Mouse (Mus musculus) limb, embryonic 10.5 days (tissue): ENCODE data around the gene Rpsa. TPM values are rescaled to one million over a fixed set of nuclear protein-coding genes. Genes with fewer than 3 reads are reported as not detected.

ENCODE experiments used
- DNase-seq: peaks from one replicate; pipeline ENCODE4 v3.0.0-alpha.2; 2017; ENCODE audit warnings: low spot score
- H3K27ac ChIP-seq: fragments of 300-500 bp; sonication (generic); 2 replicates; pipeline ENCODE4 v1.5.1; 2016; ENCODE audit warnings: mild to moderate bottlenecking
- H3K27me3 ChIP-seq: fragments of 300-500 bp; sonication (generic); 2 replicates; pipeline ENCODE4 v1.6.1; 2016; ENCODE audit warnings: low read depth, mild to moderate bottlenecking; ENCODE audit not compliant: poor library complexity, severe bottlenecking
- H3K36me3 ChIP-seq: fragments of 300-500 bp; sonication (generic); 2 replicates; pipeline ENCODE4 v1.6.1; 2016; ENCODE audit warnings: mild to moderate bottlenecking, moderate library complexity
- H3K4me1 ChIP-seq: fragments of 300-500 bp; sonication (generic); 2 replicates; pipeline ENCODE4 v1.6.1; 2016
- H3K4me3 ChIP-seq: fragments of 300-500 bp; sonication (generic); 2 replicates; pipeline ENCODE4 v1.5.1; 2016; ENCODE audit warnings: mild to moderate bottlenecking, moderate library complexity
- H3K9me3 ChIP-seq: fragments of 300-500 bp; sonication (generic); replicated peaks from 2 replicates; pipeline ENCODE4 v1.6.1; 2016; ENCODE audit warnings: mild to moderate bottlenecking
- WGBS: fragments of 180-500 bp; shearing (Covaris S2); methylation state at CpG from one replicate; pipeline ENCODE4 v1.1.7; 2016; 5-methylcytosine and 5-hydroxymethylcytosine counted together
- polyA plus RNA-seq: library from polyadenylated mRNA; unstranded; fragments of >200 nt; fragmentation: Nextera tagmentation; extraction: Ambion mirVana; gene quantifications from 2 replicates; pipeline ENCODE4 v1.2.1, GENCODE M21; 2016

Rpsa gene
- polyA plus RNA-seq, 1 experiment from 2014 or later, result 1,497 TPM

GRCm38 (mm10) chr9:120116184-120116624 lies 11.3 kb upstream of the Rpsa start:
- DNase-seq, result no peak
- H3K27ac ChIP-seq, result no peak overlapping the region
- H3K4me1 ChIP-seq, result peaks cover 1% of the 10 kb centered on the region

GRCm38 (mm10) chr9:120118212-120118611 lies 9.3 kb upstream of the Rpsa start:
- H3K4me1 ChIP-seq, result no peaks in the 10 kb centered on the region
- H3K27me3 ChIP-seq, result no peaks in the 10 kb centered on the region
- peaks cover 56% of the 10 kb centered on the region for H3K36me3 ChIP-seq
- H3K27ac ChIP-seq, result no peak overlapping the region
- no peak for DNase-seq
- no peak overlapping the region for H3K4me3 ChIP-seq
- WGBS, result 90% methylated on average over 4 of the region's 4 CpGs
- H3K9me3 ChIP-seq, result no peaks in the 10 kb centered on the region

More at GRCm38 (mm10) chr9:120116184-120116624, 11.3 kb upstream of the Rpsa start:
- Histone ChIP-seq H3K4me3 (no peak overlapping the region), H3K36me3 (peaks cover 41% of the 10 kb centered on the region), H3K9me3 (no peaks in the 10 kb centered on the region), H3K27me3 (no peaks in the 10 kb centered on the region)
- WGBS, result 88% methylated on average over 8 of the region's 8 CpGs

GRCm38 (mm10) chr9:120120503-120120902 lies 7.0 kb upstream of the Rpsa start:
- H3K4me1 ChIP-seq, result no peaks in the 10 kb centered on the region
- no peak overlapping the region for H3K27ac ChIP-seq
- H3K4me3 ChIP-seq, result no peak overlapping the region
- H3K27me3 ChIP-seq, result no peaks in the 10 kb centered on the region
- 91% methylated on average over 7 of the region's 7 CpGs for WGBS
- no peaks in the 10 kb centered on the region for H3K9me3 ChIP-seq
- H3K36me3 ChIP-seq, result peaks cover 70% of the 10 kb centered on the region
- DNase-seq, result no peak

DNA sequence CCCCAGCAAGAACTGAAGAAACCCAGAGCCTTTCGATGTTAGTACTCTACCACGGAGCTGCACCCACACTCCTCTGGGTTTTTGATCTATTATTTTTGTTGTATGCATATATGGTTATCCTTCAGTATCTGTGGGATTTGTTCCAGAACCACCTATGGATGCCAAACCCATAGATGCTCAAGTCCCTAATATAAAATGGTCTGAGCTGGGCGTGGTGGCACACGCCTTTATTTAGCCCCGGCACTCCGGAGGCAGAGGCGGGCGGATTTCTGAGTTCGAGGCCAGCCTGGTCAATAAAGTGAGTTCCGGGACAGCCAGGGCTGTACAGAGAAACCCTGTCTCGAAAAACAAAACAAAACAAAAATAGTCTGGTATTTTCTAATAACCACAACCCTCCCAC lies 621 bp upstream of the Rpsa start:
- no peak for DNase-seq
- peak overlapping the region; percentile 99 for H3K27ac ChIP-seq
- WGBS, result 66% methylated on average over 11 of the region's 11 CpGs

GRCm38 (mm10) chr9:120129276-120129675 lies 1.8 kb downstream of the Rpsa start:
- DNase-seq, result no peak
- H3K9me3 ChIP-seq, result no peaks in the 10 kb centered on the region
- H3K27me3 ChIP-seq, result no peaks in the 10 kb centered on the region
- peak overlapping the region; percentile 90 for H3K4me3 ChIP-seq
- H3K4me1 ChIP-seq, result peaks cover 10% of the 10 kb centered on the region
- peaks cover 51% of the 10 kb centered on the region for H3K36me3 ChIP-seq
- H3K27ac ChIP-seq, result peak overlapping the region; percentile 99
- WGBS, result 73% methylated on average over 10 of the region's 10 CpGs

More for the DNA sequence above, 621 bp upstream of the Rpsa start:
- Histone ChIP-seq H3K4me1 (peaks cover 10% of the 10 kb centered on the region), H3K9me3 (no peaks in the 10 kb centered on the region), H3K27me3 (no peaks in the 10 kb centered on the region), H3K36me3 (peaks cover 57% of the 10 kb centered on the region), H3K4me3 (peak overlapping the region; percentile 90)

GRCm38 (mm10) chr9:120131784-120132288 lies 4.3 kb downstream of the Rpsa start:
- Histone ChIP-seq H3K36me3 (peaks cover 48% of the 10 kb centered on the region), H3K4me1 (peaks cover 10% of the 10 kb centered on the region), H3K4me3 (no peak overlapping the region), H3K27ac (no peak overlapping the region), H3K27me3 (no peaks in the 10 kb centered on the region), H3K9me3 (no peaks in the 10 kb centered on the region)
- 86% methylated on average over 3 of the region's 3 CpGs for WGBS
- no peak for DNase-seq

GRCm38 (mm10) chr9:120132980-120133754 lies 5.7 kb downstream of the Rpsa start:
- H3K4me1 ChIP-seq, result peaks cover 10% of the 10 kb centered on the region
- no peak overlapping the region for H3K27ac ChIP-seq
- H3K36me3 ChIP-seq, result peaks cover 48% of the 10 kb centered on the region
- no peak overlapping the region for H3K4me3 ChIP-seq
- DNase-seq, result peak; percentile 43
- 37% methylated on average over 8 of the region's 8 CpGs for WGBS
- no peaks in the 10 kb centered on the region for H3K27me3 ChIP-seq
- no peaks in the 10 kb centered on the region for H3K9me3 ChIP-seq

GRCm38 (mm10) chr9:120133755-120134475 lies 6.4 kb downstream of the Rpsa start:
- H3K27ac ChIP-seq, result no peak overlapping the region
- H3K9me3 ChIP-seq, result no peaks in the 10 kb centered on the region
- H3K27me3 ChIP-seq, result no peaks in the 10 kb centered on the region
- H3K36me3 ChIP-seq, result peaks cover 44% of the 10 kb centered on the region
- DNase-seq, result peak; percentile 34
- H3K4me1 ChIP-seq, result peaks cover 5% of the 10 kb centered on the region
- WGBS, result 60% methylated on average over 6 of the region's 6 CpGs
- no peak overlapping the region for H3K4me3 ChIP-seq

GRCm38 (mm10) chr9:120134529-120135160 lies 7.2 kb downstream of the Rpsa start:
- WGBS, result 86% methylated on average over 13 of the region's 13 CpGs
- Histone ChIP-seq H3K4me3 (no peak overlapping the region), H3K36me3 (peaks cover 36% of the 10 kb centered on the region), H3K4me1 (no peaks in the 10 kb centered on the region), H3K9me3 (no peaks in the 10 kb centered on the region), H3K27me3 (no peaks in the 10 kb centered on the region), H3K27ac (no peak overlapping the region)
- DNase-seq, result no peak

GRCm38 (mm10) chr9:120135454-120135853 lies 8.0 kb downstream of the Rpsa start:
- 90% methylated on average over 11 of the region's 11 CpGs for WGBS
- Histone ChIP-seq H3K4me1 (no peaks in the 10 kb centered on the region), H3K27me3 (no peaks in the 10 kb centered on the region), H3K4me3 (no peak overlapping the region), H3K9me3 (no peaks in the 10 kb centered on the region), H3K27ac (no peak overlapping the region), H3K36me3 (peaks cover 28% of the 10 kb centered on the region)
- DNase-seq, result no peak

DNA sequence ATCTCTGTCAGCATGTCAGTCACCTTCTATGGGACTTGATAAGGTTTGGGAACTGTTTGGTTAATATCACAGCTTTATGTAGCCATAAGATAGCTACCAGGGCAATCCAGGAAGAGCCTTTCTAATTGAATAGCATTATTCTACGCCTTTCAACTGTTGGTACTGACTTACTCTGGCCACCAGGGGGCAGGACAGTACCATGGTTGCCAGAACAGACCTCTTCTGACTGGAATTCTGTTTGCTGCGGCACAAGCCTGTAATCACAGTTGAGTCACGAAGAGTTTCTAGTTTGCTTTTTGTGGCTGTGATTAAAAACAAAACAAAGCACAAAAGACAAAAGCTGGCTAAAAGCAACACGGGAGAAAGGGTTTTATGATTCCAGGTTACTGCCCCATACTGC lies 13.2 kb downstream of the Rpsa start:
- H3K9me3 ChIP-seq, result no peaks in the 10 kb centered on the region
- no peaks in the 10 kb centered on the region for H3K4me1 ChIP-seq
- H3K36me3 ChIP-seq, result no peaks in the 10 kb centered on the region
- WGBS, result 13% methylated on average over 4 of the region's 4 CpGs
- no peak overlapping the region for H3K27ac ChIP-seq
- H3K27me3 ChIP-seq, result no peaks in the 10 kb centered on the region
- H3K4me3 ChIP-seq, result no peak overlapping the region
- DNase-seq, result peak; percentile 84

DNA sequence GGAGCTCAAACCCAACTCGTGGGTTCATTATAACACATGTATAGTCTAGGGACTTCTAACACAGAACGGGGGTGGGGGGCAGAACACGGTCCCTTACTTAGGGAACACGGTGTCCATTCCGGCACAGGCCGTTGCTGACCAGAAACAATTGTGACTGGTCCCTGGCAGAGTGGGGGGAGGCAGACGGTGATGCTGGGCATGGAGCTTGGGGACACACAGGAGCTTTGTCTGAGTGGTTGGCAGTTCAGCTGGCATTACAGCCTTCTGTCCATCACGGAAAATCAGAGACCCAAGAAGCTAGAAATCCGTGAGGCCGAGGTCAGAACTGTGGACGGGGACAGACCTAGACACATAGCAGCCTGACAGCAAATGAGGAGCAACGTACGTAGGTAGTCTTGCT lies 17.0 kb downstream of the Rpsa start:
- WGBS, result 91% methylated on average over 13 of the region's 13 CpGs
- no peak for DNase-seq
- no peaks in the 10 kb centered on the region for H3K27me3 ChIP-seq
- H3K9me3 ChIP-seq, result no peaks in the 10 kb centered on the region
- no peak overlapping the region for H3K4me3 ChIP-seq
- no peaks in the 10 kb centered on the region for H3K4me1 ChIP-seq
- no peaks in the 10 kb centered on the region for H3K36me3 ChIP-seq
- H3K27ac ChIP-seq, result no peak overlapping the region
